Mouse (Mus musculus): Measurements from ENCODE around the gene Magi2. TPM values are rescaled to one million over a fixed set of nuclear protein-coding genes. Genes with fewer than 3 reads are reported as not detected.
"Not testable (repeated sequence)": the region's sequence is repeated elsewhere in the genome, so short reads cannot be mapped to it uniquely, and the experiment has no call there.

The Magi2 gene
- polyA plus RNA-seq, 1 experiment from 2014 or later: 18.6 TPM

DNA sequence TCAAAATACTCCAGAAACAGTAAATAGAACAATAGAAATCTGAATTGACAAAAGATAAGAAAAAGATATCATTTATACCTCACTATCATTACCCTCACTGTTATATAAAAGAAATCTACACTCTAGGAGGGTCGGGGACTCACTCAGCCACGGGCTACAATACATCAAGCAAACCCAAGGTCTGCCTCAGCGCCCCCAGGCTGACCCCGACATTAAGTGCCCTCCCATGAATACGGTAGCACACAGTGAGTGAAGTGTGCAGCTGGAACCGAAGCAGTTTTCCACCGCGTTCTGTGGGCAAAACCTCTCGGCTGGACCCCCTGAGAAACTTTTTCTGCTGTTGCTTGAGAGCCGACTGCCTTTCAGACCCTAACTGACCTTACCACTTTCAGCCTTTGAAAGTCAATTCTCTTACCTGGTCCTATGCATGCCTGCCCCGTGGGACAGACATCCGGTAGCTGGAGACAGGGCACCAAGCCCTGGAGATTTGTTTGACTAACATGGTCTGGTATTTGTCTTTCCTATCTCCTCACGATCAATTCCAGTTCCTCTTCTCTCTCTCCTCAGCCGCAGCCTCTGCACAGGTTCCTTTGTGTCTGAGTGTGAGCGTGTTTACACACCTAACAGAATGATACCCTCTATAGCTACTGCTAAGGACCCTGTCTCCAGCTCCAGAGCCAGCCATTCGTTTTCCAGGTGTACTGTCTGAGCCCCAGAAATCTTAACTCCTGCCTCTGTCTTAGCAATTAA is 1285.7 kb downstream of the Magi2 start:
- H3K27me3 ChIP-seq: no peaks in the 10 kb centered on the region
- H3K9me3 ChIP-seq (replicated peaks): no peaks in the 10 kb centered on the region
- 74% methylated on average over 16 of the region's 16 CpGs for WGBS
- H3K9ac ChIP-seq: no peak overlapping the region
- ATAC-seq: no peak
- no peak overlapping the region for H3K4me3 ChIP-seq
- H3K4me2 ChIP-seq: no peak overlapping the region
- 0 out of 2 replicates have a peak, but pooled peaks cover 7% of the 10 kb centered on the region for H3K4me1 ChIP-seq
- H3K36me3 ChIP-seq (ENCODE audit: poor library complexity, severe bottlenecking): no peaks in the 10 kb centered on the region
- H3K27ac ChIP-seq: no peak overlapping the region

GRCm38 (mm10) chr5:20521639-20522038 is 1294.8 kb downstream of the Magi2 start:
- Histone ChIP-seq H3K27ac (no peak overlapping the region), H3K9me3 (replicated peaks) (no peaks in the 10 kb centered on the region), H3K4me2 (no peak overlapping the region), H3K27me3 (no peaks in the 10 kb centered on the region), H3K4me3 (no peak overlapping the region), H3K9ac (no peak overlapping the region), H3K4me1 (no peaks in the 10 kb centered on the region), H3K36me3 (ENCODE audit: poor library complexity, severe bottlenecking) (no peaks in the 10 kb centered on the region)
- peak; percentile 58 for ATAC-seq
- WGBS: 75% methylated on average over 9 of the region's 9 CpGs

- no peaks in the 10 kb centered on the region for H3K36me3 ChIP-seq (ENCODE audit: poor library complexity, severe bottlenecking)
- no peak overlapping the region for H3K4me3 ChIP-seq
- no peak overlapping the region for H3K4me2 ChIP-seq
- H3K27me3 ChIP-seq: no peaks in the 10 kb centered on the region
- no peaks in the 10 kb centered on the region for H3K9me3 ChIP-seq (replicated peaks)
- no peak overlapping the region for H3K9ac ChIP-seq
- no peak; the same call in 1 of the 2 replicates for ATAC-seq
- H3K27ac ChIP-seq: no peak overlapping the region
- no peaks in the 10 kb centered on the region for H3K4me1 ChIP-seq
- 96% methylated on average over 13 of the region's 13 CpGs for WGBS
Observed at GRCm38 (mm10) chr5:20522047-20522446, 1295.2 kb downstream of the Magi2 start.

- Histone ChIP-seq H3K9me3 (replicated peaks) (no peaks in the 10 kb centered on the region), H3K36me3 (ENCODE audit: poor library complexity, severe bottlenecking) (no peaks in the 10 kb centered on the region), H3K27me3 (no peaks in the 10 kb centered on the region), H3K4me3 (no peak overlapping the region), H3K4me1 (no peaks in the 10 kb centered on the region), H3K27ac (no peak overlapping the region), H3K4me2 (no peak overlapping the region), H3K9ac (no peak overlapping the region)
- ATAC-seq: no peak
Observed at GRCm38 (mm10) chr5:20523776-20524175, 1296.9 kb downstream of the Magi2 start.

- not testable (repeated sequence) for H3K27me3 ChIP-seq; ATAC-seq; H3K4me2 ChIP-seq; H3K4me1 ChIP-seq; H3K9me3 ChIP-seq (replicated peaks); H3K36me3 ChIP-seq (ENCODE audit: poor library complexity, severe bottlenecking); H3K9ac ChIP-seq; H3K27ac ChIP-seq; H3K4me3 ChIP-seq
- WGBS: 92% methylated on average over 2 of the region's 4 CpGs
Observed at GRCm38 (mm10) chr5:20526588-20526987, 1299.8 kb downstream of the Magi2 start.

DNA sequence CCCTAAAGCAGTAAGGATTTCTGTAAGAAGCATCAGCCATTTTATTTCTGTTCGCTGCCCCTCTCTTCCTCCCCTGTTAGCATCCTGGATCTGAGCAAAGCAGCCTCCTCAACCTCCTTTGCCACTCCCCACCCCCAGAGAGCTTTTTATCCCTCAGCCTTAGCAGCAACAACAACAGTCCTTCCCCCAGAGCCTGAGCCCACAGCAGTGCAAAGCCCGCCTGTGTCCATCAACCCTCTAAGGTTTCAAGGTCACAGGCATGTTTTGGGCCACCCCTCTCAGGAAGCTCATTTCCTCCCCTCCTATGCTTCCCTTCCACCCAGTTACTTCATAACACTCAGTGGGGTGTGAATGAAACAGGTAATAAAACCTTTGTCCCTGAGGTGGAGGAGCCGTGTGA is 1309.7 kb downstream of the Magi2 start:
- Histone ChIP-seq H3K27ac (no peak overlapping the region), H3K4me3 (no peak overlapping the region), H3K4me2 (no peak overlapping the region), H3K9ac (no peak overlapping the region), H3K27me3 (no peaks in the 10 kb centered on the region), H3K9me3 (replicated peaks) (no peaks in the 10 kb centered on the region), H3K36me3 (ENCODE audit: poor library complexity, severe bottlenecking) (no peaks in the 10 kb centered on the region), H3K4me1 (no peaks in the 10 kb centered on the region)
- no peak for ATAC-seq
- WGBS: 60% methylated on average over 3 of the region's 3 CpGs

DNA sequence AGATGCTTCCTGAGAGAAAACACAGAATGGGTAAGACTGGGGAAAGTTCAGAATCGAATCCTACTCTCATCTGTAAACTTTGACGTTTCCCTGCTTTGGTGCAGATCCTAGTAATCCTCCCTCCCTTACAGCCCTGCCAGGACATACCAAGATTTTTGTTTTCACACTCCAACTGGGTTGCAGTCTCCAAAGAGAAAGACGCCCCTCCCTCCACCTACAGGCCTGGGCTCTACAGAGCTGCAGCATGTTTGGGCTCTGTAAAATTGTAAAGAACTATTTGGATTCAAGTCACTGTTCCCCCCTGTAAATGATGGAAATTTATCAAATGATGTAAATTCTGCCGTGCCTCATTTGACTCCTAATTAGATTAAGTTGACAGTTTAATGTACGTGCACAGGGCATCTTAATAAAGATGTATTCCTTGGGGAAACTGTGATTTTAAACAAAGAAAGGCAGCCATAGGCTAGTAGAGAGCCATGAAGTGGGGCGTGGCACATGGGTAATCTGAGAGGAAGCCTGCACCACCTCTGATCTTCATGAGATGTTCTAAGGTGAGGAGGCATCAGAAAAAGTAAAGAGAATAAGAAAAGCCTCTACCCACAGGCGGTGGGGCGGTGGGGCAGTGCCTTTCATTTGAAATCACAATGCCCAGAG is 1310.7 kb downstream of the Magi2 start:
- no peaks in the 10 kb centered on the region for H3K9me3 ChIP-seq (replicated peaks)
- no peak for ATAC-seq
- 70% methylated on average over 8 of the region's 8 CpGs for WGBS
- H3K9ac ChIP-seq: no peak overlapping the region
- H3K4me2 ChIP-seq: no peak overlapping the region
- no peaks in the 10 kb centered on the region for H3K27me3 ChIP-seq
- H3K36me3 ChIP-seq (ENCODE audit: poor library complexity, severe bottlenecking): no peaks in the 10 kb centered on the region
- no peak overlapping the region for H3K27ac ChIP-seq
- no peak overlapping the region for H3K4me3 ChIP-seq
- no peaks in the 10 kb centered on the region for H3K4me1 ChIP-seq

- H3K9me3 ChIP-seq (replicated peaks): no peaks in the 10 kb centered on the region
- WGBS: 36% methylated on average over 5 of the region's 5 CpGs
Observed at GRCm38 (mm10) chr5:20544374-20544773, 1317.5 kb downstream of the Magi2 start.

GRCm38 (mm10) chr5:20559378-20559777 is 1332.5 kb downstream of the Magi2 start:
- ATAC-seq: no peak
- Histone ChIP-seq H3K27me3 (no peaks in the 10 kb centered on the region), H3K9me3 (replicated peaks) (no peaks in the 10 kb centered on the region), H3K36me3 (ENCODE audit: poor library complexity, severe bottlenecking) (peaks cover 3% of the 10 kb centered on the region; the same call in 1 of the 2 replicates), H3K4me1 (0 out of 2 replicates have a peak, but pooled peaks cover 3% of the 10 kb centered on the region), H3K4me2 (no peak overlapping the region), H3K4me3 (no peak overlapping the region), H3K9ac (no peak overlapping the region), H3K27ac (no peak overlapping the region)
- 65% methylated on average over 2 of the region's 2 CpGs for WGBS

More at GRCm38 (mm10) chr5:20544374-20544773, 1317.5 kb downstream of the Magi2 start:
- no peaks in the 10 kb centered on the region for H3K36me3 ChIP-seq (ENCODE audit: poor library complexity, severe bottlenecking)
- H3K9ac ChIP-seq: no peak overlapping the region
- ATAC-seq: peak; percentile 51; the same call in 1 of the 2 replicates
- no peaks in the 10 kb centered on the region for H3K4me1 ChIP-seq
- no peak overlapping the region for H3K4me2 ChIP-seq
- H3K27me3 ChIP-seq: no peaks in the 10 kb centered on the region
- no peak overlapping the region for H3K4me3 ChIP-seq
- H3K27ac ChIP-seq: no peak overlapping the region

GRCm38 (mm10) chr5:20559821-20560220 is 1333.0 kb downstream of the Magi2 start:
- Histone ChIP-seq H3K27ac (no peak overlapping the region), H3K27me3 (no peaks in the 10 kb centered on the region), H3K4me2 (no peak overlapping the region), H3K9ac (no peak overlapping the region), H3K36me3 (ENCODE audit: poor library complexity, severe bottlenecking) (peaks cover 3% of the 10 kb centered on the region; the same call in 1 of the 2 replicates), H3K9me3 (replicated peaks) (no peaks in the 10 kb centered on the region), H3K4me1 (0 out of 2 replicates have a peak, but pooled peaks cover 3% of the 10 kb centered on the region), H3K4me3 (no peak overlapping the region)
- 54% methylated on average over 4 of the region's 4 CpGs for WGBS
- ATAC-seq: no peak

DNA sequence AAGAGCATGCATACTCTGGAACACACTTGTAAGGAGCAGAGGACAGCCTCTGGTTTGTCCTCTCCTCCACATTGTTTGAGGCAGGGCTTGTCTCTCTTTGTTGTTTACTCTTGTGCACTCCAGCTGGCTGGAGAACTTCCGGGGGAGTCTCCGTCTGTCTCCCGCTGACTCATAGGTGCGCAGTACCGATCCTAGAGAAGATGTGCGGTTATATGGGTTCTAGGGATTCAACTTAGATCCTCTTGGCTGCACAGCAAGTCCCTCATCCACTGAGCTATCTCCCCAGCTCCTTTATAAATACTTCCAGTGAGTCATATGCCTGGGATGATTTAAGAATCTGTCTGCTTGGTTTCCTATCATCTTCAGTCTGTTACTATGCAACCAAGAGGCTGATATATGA is 1341.6 kb downstream of the Magi2 start:
- WGBS: 92% methylated on average over 6 of the region's 6 CpGs
- ATAC-seq: no peak

GRCm38 (mm10) chr5:20568966-20569365 is 1342.1 kb downstream of the Magi2 start:
- Histone ChIP-seq H3K27me3 (no peaks in the 10 kb centered on the region), H3K36me3 (ENCODE audit: poor library complexity, severe bottlenecking) (peaks cover 8% of the 10 kb centered on the region; the same call in 1 of the 2 replicates), H3K4me3 (no peak overlapping the region), H3K27ac (no peak overlapping the region), H3K9ac (no peak overlapping the region), H3K4me2 (no peak overlapping the region), H3K9me3 (replicated peaks) (no peaks in the 10 kb centered on the region), H3K4me1 (no peaks in the 10 kb centered on the region; the same call in 1 of the 2 replicates)
- no peak for ATAC-seq
- 98% methylated on average over 7 of the region's 7 CpGs for WGBS

More for the DNA sequence above, 1341.6 kb downstream of the Magi2 start:
- no peak overlapping the region for H3K4me2 ChIP-seq
- H3K9me3 ChIP-seq (replicated peaks): no peaks in the 10 kb centered on the region
- H3K27me3 ChIP-seq: no peaks in the 10 kb centered on the region
- H3K9ac ChIP-seq: no peak overlapping the region
- no peak overlapping the region for H3K27ac ChIP-seq
- H3K36me3 ChIP-seq (ENCODE audit: poor library complexity, severe bottlenecking): peaks cover 8% of the 10 kb centered on the region; the same call in 1 of the 2 replicates
- H3K4me1 ChIP-seq: no peaks in the 10 kb centered on the region; the same call in 1 of the 2 replicates
- H3K4me3 ChIP-seq: no peak overlapping the region
